Mouse (Mus musculus) inflammation-experienced regulatory T-cells, adult 6 months (primary cell): ENCODE measurements around the gene Agtpbp1. TPM values are rescaled to one million over a fixed set of nuclear protein-coding genes. Genes with fewer than 3 reads are reported as not detected.
"Not testable (repeated sequence)": the region's sequence is repeated elsewhere in the genome, so short reads cannot be mapped to it uniquely, and the experiment has no call there.

Source experiments
- ATAC-seq: one replicate; pipeline ENCODE4 v1.8.0; 2017
- polyA plus RNA-seq, 3 experiments: library from polyadenylated mRNA; unstranded; fragments of 100-300 nt; shearing (Covaris generic); gene quantifications; one replicate each; pipeline ENCODE4 v1.2.1; 2017

The Agtpbp1 gene
- 10 to 100 TPM; 18.0 to 23.2 (median 18.3) TPM for polyA plus RNA-seq

DNA sequence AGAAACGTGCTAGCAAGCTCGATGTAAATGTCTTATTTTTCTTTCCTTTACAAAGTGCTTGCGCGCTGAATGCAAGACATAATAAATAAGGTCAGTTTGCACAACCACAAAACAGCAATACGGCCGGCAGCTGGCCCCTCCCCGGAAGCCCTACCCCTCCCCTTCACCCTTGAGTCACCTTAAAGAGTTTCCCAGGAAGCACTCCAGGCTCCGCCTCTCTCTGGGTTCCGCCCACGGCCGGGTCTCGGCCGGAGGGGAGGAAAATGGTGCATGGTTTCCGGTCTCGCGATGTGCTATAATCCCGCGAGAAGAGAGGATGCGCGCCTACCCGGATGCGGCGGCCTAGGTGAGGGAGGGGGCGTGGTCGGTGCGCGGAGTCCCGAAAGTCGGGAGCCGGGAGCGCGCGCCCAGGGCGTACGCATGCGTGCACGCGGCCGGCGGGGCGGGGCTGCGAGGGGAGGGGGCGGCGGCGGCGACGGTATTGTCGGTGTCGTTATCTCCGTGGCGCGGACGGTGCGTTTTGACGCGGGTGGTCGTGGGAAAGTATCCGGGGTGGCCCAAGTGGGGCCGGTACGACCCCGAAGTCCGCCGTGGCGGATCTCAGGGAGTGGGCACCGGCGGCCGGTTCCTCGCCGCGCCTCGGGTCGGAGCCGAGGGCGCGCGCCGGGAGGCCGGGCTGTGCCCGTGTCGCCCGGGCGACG, at the start of gene Agtpbp1, which contains the start of gene Naa35:
Agtpbp1 (minus strand) TSS at position 281 of the 701 bp plus-strand sequence.
Naa35 (plus strand) TSS at position 313 of the 701 bp plus-strand sequence.
- peak; percentile 99 for ATAC-seq

DNA sequence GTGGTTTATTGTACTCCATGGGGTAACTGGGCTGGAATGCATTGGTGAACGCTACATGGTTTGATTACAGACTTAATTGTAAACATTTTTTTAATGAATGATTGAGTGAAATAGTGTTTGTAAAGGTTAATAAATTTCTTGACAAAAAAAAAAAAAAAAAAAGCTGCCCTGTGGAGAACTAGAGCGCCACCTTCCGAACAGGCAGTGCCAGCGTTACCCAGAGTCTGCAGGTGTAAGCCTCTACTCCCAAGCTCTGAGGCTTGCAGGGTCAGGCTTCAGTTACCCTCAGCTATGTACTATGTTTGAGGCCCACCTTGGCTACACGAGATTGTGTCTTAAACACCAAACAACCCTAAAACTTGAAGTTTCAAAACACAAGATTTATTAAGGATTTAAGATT, 49.6 kb upstream of the Agtpbp1 start:
- no peak for ATAC-seq

DNA sequence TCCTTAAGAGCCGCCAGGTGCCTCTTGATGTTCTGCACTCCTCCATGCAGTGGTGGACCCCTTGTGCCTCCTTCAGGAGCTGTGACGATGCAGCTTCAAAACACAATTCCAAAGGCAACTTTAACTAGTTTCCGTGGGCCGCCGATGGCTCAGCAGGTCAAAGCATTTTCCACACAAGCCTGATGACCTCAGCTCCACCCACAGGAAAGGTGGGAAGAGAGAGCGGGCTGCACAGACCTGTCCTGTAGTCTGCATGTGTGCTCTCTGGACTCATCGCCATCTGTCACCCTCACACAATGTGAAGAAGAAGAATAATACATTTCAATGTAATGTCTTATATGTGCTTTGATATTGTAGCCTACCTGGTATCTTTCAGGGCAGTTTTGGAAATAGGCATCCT, 41.7 kb upstream of the Agtpbp1 start:
- no peak for ATAC-seq

GRCm38 (mm10) chr13:59624903-59625302, 39.9 kb upstream of the Agtpbp1 start:
- ATAC-seq: no peak

DNA sequence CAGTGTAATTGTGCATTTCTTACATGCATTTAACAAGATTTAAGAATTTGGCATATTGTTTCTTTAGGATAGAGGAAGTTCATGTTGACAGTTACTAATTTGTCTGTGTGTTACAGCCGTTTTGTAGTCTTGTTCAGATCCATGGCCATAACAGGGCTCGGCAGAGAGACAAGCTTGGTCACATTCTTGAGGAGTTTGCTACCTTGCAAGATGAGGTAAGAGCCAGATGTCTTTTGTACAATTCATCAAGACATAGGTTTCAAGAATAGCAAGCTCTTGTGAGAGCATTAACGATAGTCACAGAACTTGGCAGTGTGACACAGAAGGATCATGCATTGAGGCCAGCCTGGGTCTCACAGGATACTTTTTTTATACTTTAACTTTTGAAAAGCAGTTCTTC, 39.4 kb upstream of the Agtpbp1 start:
- no peak for ATAC-seq

DNA sequence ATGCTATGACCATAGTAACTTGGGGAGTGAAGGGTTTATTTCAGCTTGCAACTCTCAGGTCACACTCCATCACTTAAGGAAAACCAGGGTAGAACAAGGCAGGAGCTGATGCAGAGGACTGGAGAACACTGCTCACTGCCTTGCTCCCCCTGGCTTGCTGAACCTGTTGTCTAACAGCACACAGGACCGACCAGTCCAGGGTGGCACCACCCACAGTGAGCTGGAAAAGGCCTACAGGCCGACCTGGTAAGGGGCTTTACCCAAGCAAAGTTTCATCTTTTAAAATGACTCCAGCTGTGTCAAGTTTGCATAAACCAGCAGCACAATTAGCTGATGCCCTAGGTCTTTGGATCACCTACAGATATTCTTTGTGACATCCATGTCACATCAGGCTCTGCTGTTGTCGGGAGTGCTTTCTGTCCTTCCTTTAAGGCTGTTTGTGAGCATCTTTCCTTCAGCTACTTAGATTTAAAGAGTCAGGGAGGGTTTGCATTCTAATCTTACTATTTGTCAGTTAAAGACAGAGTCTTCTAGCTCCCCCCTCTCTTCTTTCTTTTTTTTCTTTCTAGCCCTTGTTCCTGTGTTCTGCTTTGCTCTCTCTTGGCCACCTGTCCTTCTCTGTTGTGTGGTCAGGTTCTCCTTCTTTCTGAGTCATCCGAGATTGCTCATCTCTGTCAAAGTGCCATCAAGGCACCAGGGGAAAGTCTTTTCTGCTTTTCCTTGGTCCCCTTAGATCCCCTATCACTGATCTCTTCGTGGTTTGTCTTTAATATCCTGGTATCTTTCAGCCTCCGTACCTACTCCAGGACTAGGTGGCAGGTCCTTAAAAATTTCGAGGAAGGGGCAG, 36.8 kb upstream of the Agtpbp1 start:
- no peak for ATAC-seq

DNA sequence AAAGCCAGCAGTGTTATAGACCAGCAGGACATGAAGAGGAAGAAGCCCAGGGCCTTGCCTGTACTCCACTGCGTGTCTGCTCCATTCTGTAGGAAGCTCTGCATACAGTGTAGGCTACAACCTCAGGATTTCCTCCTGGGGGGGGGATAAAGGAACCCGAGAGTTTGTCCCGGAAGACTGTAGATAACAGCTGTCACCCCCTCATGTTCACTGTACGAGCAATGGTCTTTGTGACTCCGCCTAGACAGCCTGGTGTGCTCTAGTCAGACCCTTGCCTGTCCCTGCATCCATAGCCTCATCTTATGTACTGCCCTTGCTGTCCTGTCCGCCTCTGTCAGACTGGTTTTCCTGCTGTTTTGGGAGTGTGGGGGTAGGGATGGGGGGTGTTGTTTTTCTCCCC, 33.4 kb upstream of the Agtpbp1 start:
- ATAC-seq: no peak

DNA sequence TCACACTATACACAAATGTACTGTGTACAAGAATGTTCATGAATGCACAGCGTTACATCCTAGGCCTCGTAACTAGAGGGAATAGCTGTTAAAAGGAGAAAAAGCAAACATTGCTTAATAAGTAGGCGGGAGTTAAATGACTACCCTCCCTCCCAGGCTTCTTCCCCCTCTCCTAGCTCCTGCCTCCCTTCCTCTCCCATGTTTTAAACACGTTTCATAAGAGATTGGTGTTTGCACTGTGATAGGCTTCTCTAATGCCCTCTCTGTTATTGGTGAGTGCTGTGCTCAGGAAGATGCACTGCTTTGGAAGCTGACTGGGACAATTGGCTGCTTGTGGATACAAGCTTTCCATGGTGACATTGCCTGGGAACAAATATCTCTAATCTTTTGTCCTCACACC, 30.5 kb upstream of the Agtpbp1 start:
- no peak for ATAC-seq

- no peak for ATAC-seq
Observed at GRCm38 (mm10) chr13:59615152-59615551, 30.1 kb upstream of the Agtpbp1 start.

DNA sequence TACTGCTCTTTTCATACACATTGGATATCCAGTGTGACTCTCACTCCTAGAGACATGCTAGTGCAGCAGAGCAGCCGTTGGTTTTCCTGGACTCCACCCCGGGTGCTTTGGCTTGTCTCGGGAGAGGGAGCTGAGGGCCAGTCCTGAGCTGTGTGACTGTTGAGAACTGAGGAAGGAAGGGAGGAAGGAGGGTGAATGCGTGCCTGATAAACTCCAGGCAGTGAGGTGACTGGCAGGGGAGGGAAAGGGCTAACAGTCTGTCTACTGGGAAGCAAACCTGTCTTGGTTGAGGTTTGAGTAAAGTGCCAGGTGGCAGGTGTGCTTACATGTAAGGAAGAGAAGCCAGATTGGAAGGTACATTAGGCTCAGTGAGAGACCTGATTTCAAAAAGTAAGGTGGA, 28.8 kb upstream of the Agtpbp1 start:
- ATAC-seq: no peak

- ATAC-seq: no peak
Observed at GRCm38 (mm10) chr13:59610437-59610836, 25.4 kb upstream of the Agtpbp1 start.

DNA sequence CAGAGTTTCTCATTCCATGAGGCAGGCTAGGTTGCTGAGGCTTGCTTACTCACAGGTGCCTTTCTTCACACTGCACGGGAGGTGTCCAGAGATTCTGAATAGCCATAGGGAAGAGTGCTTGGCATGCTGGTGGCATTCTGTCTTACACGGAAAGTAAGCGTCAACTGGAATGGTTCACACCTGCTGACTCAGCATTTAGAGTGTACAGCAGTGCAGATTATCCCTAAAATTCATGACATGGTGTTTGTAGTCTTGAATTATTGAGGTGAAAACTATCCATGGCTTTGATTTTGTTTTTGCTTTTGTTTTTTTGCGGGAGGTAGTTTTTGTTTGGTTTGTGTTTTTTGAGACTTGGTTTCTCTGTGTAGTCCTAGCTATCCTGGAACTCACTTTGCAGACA, 24.9 kb upstream of the Agtpbp1 start:
- no peak for ATAC-seq

- no peak for ATAC-seq
Observed at GRCm38 (mm10) chr13:59605221-59605922, 20.3 kb upstream of the Agtpbp1 start.

- no peak for ATAC-seq
Observed at GRCm38 (mm10) chr13:59604511-59604910, 19.5 kb upstream of the Agtpbp1 start.

GRCm38 (mm10) chr13:59603096-59603495, 18.1 kb upstream of the Agtpbp1 start:
- no peak for ATAC-seq

DNA sequence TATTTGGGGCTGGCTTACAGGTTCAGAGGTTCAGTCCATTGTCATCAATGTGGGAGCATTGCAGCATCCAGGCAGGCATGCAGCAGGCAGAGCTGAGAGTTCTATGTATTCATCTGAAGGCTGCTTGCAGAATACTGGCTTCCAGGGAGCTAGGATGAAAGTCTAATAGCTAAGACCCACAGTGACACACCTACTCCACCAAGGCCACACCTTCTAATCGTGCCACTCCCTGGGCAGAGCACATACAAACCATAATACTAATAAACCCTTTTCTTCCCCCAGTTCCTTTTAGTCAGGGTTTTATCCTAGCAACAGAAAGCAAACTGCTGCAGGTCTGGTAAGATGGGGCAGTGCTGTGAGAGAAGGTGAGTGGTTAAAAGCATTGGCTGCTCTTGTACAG, 7.6 kb upstream of the Agtpbp1 start:
- ATAC-seq: no peak

- not testable (repeated sequence) for ATAC-seq
Observed at GRCm38 (mm10) chr13:59592058-59592457, 7.0 kb upstream of the Agtpbp1 start.

DNA sequence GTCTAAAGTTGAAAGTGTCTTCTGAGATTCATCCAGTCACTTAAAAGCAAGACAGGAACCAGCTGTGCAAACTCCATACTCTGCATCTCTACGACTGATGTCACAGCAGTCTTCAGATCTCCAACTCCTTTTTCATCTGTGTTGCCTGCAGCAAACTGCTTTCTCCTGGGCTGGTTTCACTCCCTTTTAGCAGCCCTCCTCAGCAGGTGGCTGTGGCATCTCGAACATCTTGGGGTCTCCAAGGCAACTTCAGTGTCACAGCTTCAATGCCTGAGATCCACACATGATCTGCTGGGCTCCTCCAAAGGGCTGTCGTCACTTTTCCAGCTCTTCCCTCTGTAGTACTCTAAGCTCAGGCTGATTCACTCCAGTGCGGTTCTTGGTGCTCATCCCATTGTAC, 5.7 kb upstream of the Agtpbp1 start:
- no peak for ATAC-seq

- no peak for ATAC-seq
Observed at GRCm38 (mm10) chr13:59589672-59590071, 4.6 kb upstream of the Agtpbp1 start.

DNA sequence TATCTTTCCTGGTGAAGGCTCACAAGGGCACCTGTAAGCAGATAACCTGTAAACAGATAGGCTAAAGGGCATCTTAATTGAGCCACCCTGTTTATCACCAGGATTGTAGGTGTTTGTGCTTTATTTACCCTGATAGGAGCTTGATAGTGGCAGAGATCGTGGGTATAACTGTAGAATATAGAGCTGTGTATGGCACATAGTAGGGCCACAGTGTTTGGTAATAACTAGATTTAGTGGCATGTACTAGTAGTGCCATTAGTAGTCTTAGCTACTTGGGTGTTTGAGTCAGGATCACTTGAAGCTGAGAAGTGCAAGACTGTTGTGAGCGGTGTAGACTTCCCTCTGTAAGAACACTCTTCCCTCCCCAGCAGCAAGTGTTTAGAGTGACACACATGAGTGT, 2.2 kb upstream of the Agtpbp1 start:
- ATAC-seq: no peak

GRCm38 (mm10) chr13:59585648-59586005, 600 bp upstream of the Agtpbp1 start:
- ATAC-seq: peak; percentile 10

GRCm38 (mm10) chr13:59584481-59584880, 546 bp downstream of the Agtpbp1 start:
- no peak for ATAC-seq

DNA sequence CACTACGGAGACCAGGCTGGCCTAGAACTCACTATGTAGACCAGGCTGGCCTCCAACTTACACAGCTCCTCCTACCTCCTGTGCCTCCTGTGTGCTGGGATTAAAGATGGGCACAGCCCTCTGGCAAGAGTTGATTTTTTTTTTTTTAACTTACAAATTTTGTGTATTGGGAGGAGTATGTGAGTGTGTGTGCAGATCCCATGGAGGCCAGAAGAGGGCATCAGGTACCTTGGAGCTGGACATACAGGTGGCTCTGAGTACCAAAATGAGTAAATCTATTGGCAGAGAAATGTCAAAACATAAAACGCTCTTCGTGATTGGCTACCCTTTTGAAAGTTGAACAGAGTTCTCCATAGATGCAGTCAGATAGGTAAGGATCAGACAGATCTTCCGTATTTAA, 4.1 kb downstream of the Agtpbp1 start:
- no peak for ATAC-seq
